Mouse (Mus musculus) A20 (cell line): ENCODE results near the gene Fto.

ENCODE experiments used
- DNase-seq: peaks from one replicate; pipeline ENCODE4 v3.0.0-alpha.2; 2011; ENCODE audit warnings: low read depth, low spot score

Gene Fto

GRCm38 (mm10) chr8:91611723-91612362 lies 298.5 kb downstream of the Fto start:
- no peak for DNase-seq

- no peak for DNase-seq
These were observed 299.2 kb downstream of the Fto start for GRCm38 (mm10) chr8:91612387-91613130.

GRCm38 (mm10) chr8:91613603-91614002 lies 300.3 kb downstream of the Fto start:
- DNase-seq = no peak

- DNase-seq = no peak
These were observed 301.9 kb downstream of the Fto start for GRCm38 (mm10) chr8:91615196-91615595.

GRCm38 (mm10) chr8:91615781-91616683 lies 302.7 kb downstream of the Fto start:
- DNase-seq = no peak

- no peak for DNase-seq
These were observed 304.4 kb downstream of the Fto start for GRCm38 (mm10) chr8:91617772-91618171.

- DNase-seq = no peak
These were observed 309.4 kb downstream of the Fto start for GRCm38 (mm10) chr8:91622757-91623156.

- DNase-seq = no peak
These were observed 312.6 kb downstream of the Fto start for GRCm38 (mm10) chr8:91625686-91626558.

- no peak for DNase-seq
These were observed 316.3 kb downstream of the Fto start for GRCm38 (mm10) chr8:91629594-91629993.

- DNase-seq = no peak
These were observed 317.2 kb downstream of the Fto start for GRCm38 (mm10) chr8:91630320-91631033.

GRCm38 (mm10) chr8:91632411-91632810 lies 319.1 kb downstream of the Fto start:
- no peak for DNase-seq

GRCm38 (mm10) chr8:91635406-91635805 lies 322.1 kb downstream of the Fto start:
- DNase-seq = no peak

GRCm38 (mm10) chr8:91636887-91637286 lies 323.6 kb downstream of the Fto start:
- no peak for DNase-seq

- DNase-seq = no peak
These were observed 324.4 kb downstream of the Fto start for GRCm38 (mm10) chr8:91637684-91638083.

- DNase-seq = no peak
These were observed 324.9 kb downstream of the Fto start for GRCm38 (mm10) chr8:91638256-91638655.

GRCm38 (mm10) chr8:91640471-91640870 lies 327.1 kb downstream of the Fto start:
- DNase-seq = no peak

- no peak for DNase-seq
These were observed 332.2 kb downstream of the Fto start for GRCm38 (mm10) chr8:91645484-91645883.

GRCm38 (mm10) chr8:91647959-91648358 lies 334.6 kb downstream of the Fto start:
- no peak for DNase-seq

- DNase-seq = no peak
These were observed 335.5 kb downstream of the Fto start for GRCm38 (mm10) chr8:91648776-91649175.

- DNase-seq = no peak
These were observed 340.2 kb downstream of the Fto start for GRCm38 (mm10) chr8:91653561-91653960.

- no peak for DNase-seq
These were observed 344.1 kb downstream of the Fto start for GRCm38 (mm10) chr8:91657381-91657780.
